ENCODE assay signal across 9 mouse cellular contexts in genomic region chr11:85760486-85761141, GRCm38 (mm10).
DNase-seq lines count a peak whose midpoint lies in the region; ATAC-seq and TF ChIP-seq lines count a peak whose summit lies in the region.
"Had no signal": no experiment of that assay in that cellular context is flagged by ENCODE, and none has a peak within 500 bp of the region (broad histone marks: within the 10 kb centered on the region; RNA-seq: fewer than 3 reads in every experiment).

No protein-coding gene starts in this region.

- 18% methylated on average over 6 of the region's 6 CpGs for WGBS in embryonic facial prominence, embryonic 14.5 days
- WGBS in heart, embryonic 13.5 days, result 31% methylated on average over 6 of the region's 6 CpGs

- H3K4me1 ChIP-seq in embryonic facial prominence, embryonic 14.5 days (ENCODE audit: control insufficient read depth, insufficient read depth, low read length), result peaks cover 25% of the 10 kb centered on the region
- H3K4me1 ChIP-seq in heart, embryonic 13.5 days, result peaks cover 27% of the 10 kb centered on the region

- peak; percentile 40 to 52 for DNase-seq in left cerebral cortex, adult 18-20 months (ENCODE audit: low spot score in 2 of 2)
- no peak for DNase-seq in left cerebral cortex, adult 11 months (ENCODE audit: low spot score)
- peak; percentile 88 for DNase-seq in embryonic facial prominence, embryonic 14.5 days (ENCODE audit: low spot score)
- peak; percentile 19 to 24 for DNase-seq in layer of hippocampus, adult 2 months (ENCODE audit: low spot score in 2 of 2)
- peak; percentile 55 for DNase-seq in lung, postnatal 36 days
- DNase-seq in telencephalon, adult 2 months (ENCODE audit: low read depth, low spot score), result peak; percentile 50
- DNase-seq in embryo, embryonic 10.5 days (ENCODE audit: low spot score), result no peak

- H3K4me2 ChIP-seq in embryonic facial prominence, embryonic 14.5 days (ENCODE audit: low read depth, low read length), result peak overlapping the region; percentile 4; the same call in 1 of the 2 replicates
- no peak overlapping the region for H3K4me2 ChIP-seq in heart, embryonic 13.5 days
- H3K4me2 ChIP-seq: liver, embryonic 15.5 days had no signal

- H3K36me3 ChIP-seq in embryonic facial prominence, embryonic 14.5 days (ENCODE audit: control insufficient read depth, insufficient read depth, low read length), result no peaks in the 10 kb centered on the region
- no peaks in the 10 kb centered on the region for H3K36me3 ChIP-seq in heart, embryonic 13.5 days
- H3K36me3 ChIP-seq: liver, embryonic 15.5 days had no signal

- peak; percentile 83 for ATAC-seq in embryonic facial prominence, embryonic 14.5 days (ENCODE audit: low read depth)
- ATAC-seq in heart, embryonic 13.5 days (ENCODE audit: extremely low read depth, insufficient number of reproducible peaks, low FRiP score, low TSS enrichment), result no peak

- peak overlapping the region; percentile 58 for H3K27ac ChIP-seq in embryonic facial prominence, embryonic 14.5 days (replicated peaks; ENCODE audit: low read depth, low read length)
- H3K27ac ChIP-seq in heart, embryonic 13.5 days (replicated peaks), result peak overlapping the region; percentile 74
- peak overlapping the region; percentile 6; the same call in 1 of the 2 replicates for H3K27ac ChIP-seq in layer of hippocampus, adult 2 months

- no peaks in the 10 kb centered on the region for H3K27me3 ChIP-seq in embryonic facial prominence, embryonic 14.5 days (replicated peaks; ENCODE audit: control insufficient read depth, insufficient read depth, low read length)
- peaks cover 26% of the 10 kb centered on the region for H3K27me3 ChIP-seq in heart, embryonic 13.5 days (replicated peaks)

- no peak overlapping the region for H3K9ac ChIP-seq in embryonic facial prominence, embryonic 14.5 days (ENCODE audit: low read depth, low read length)
- H3K9ac ChIP-seq in heart, embryonic 13.5 days, result peak overlapping the region; percentile 30; the same call in 1 of the 2 replicates
- H3K9ac ChIP-seq: liver, embryonic 15.5 days had no signal

- H3K4me3 ChIP-seq in embryonic facial prominence, embryonic 14.5 days (ENCODE audit: low read depth, low read length), result no peak overlapping the region
- no peak overlapping the region for H3K4me3 ChIP-seq in heart, embryonic 13.5 days
- no peak overlapping the region for H3K4me3 ChIP-seq in layer of hippocampus, adult 2 months
- H3K4me3 ChIP-seq: liver, embryonic 15.5 days had no signal

- H3K9me3 ChIP-seq in embryonic facial prominence, embryonic 14.5 days (ENCODE audit: control insufficient read depth, low read length), result no peaks in the 10 kb centered on the region
- H3K9me3 ChIP-seq in heart, embryonic 13.5 days, result no peaks in the 10 kb centered on the region
- H3K9me3 ChIP-seq: liver, embryonic 15.5 days had no signal

- TF ChIP-seq CTCF in layer of hippocampus, adult 2 months (conservative IDR thresholded peaks at IDR 0.05), result no peak

Comparison
In these comparisons a context has a peak if more than half of its experiments do, and no peak if none do; other contexts are left out.
1. DNase-seq: peak in left cerebral cortex, adult 18-20 months (2 of 2), embryonic facial prominence, embryonic 14.5 days (single experiment), layer of hippocampus, adult 2 months (2 of 2), lung, postnatal 36 days (single experiment) and telencephalon, adult 2 months (single experiment); none in left cerebral cortex, adult 11 months (single experiment) and embryo, embryonic 10.5 days (single experiment).
2. H3K27ac ChIP-seq: peak in every context shown above with its lines; median percentile 74 in heart, embryonic 13.5 days; 58 in embryonic facial prominence, embryonic 14.5 days; 6 in layer of hippocampus, adult 2 months.